Mouse (Mus musculus): ENCODE measurements around the gene Gm14781.
"Not testable (repeated sequence)": the region's sequence is repeated elsewhere in the genome, so short reads cannot be mapped to it uniquely, and the experiment has no call there.

The Gm14781 gene

GRCm38 (mm10) chrX:91631894-91632293, at the start of gene Gm14781:
Gm14781 (plus strand) TSS chrX:91632194.
- not testable (repeated sequence) for DNase-seq (ENCODE audit: low read depth, low spot score)

GRCm38 (mm10) chrX:91654964-91655575, 23.1 kb downstream of the Gm14781 start:
- not testable (repeated sequence) for DNase-seq (ENCODE audit: low read depth, low spot score)
